Mouse (Mus musculus) activated CD4-positive, CD25-positive, alpha-beta regulatory T cell, adult 9 weeks (primary cell): Measurements from ENCODE around the gene Gpx1. TPM values are rescaled to one million over a fixed set of nuclear protein-coding genes. Genes with fewer than 3 reads are reported as not detected.

ENCODE experiments used
- polyA plus RNA-seq: library from polyadenylated mRNA; unstranded; fragments of 100-300 nt; shearing (Covaris generic); gene quantifications from one replicate; pipeline ENCODE4 v1.2.1, GENCODE M21; 2017

The Gpx1 gene
- 741 TPM for polyA plus RNA-seq

GRCm38 (mm10) chr9:108338886-108339781 is at the start of gene Gpx1:
Gene Gpx1, plus strand, starts transcription at chr9:108338903.

GRCm38 (mm10) chr9:108290016-108290750 is 48.5 kb upstream of the Gpx1 start, which contains the start of gene Nicn1:
Gene Nicn1, plus strand, starts transcription at chr9:108290429.

GRCm38 (mm10) chr9:108296453-108297355 is 42.0 kb upstream of the Gpx1 start, which contains the start of gene Amt:
Gene Amt, plus strand, starts transcription at chr9:108296853.

GRCm38 (mm10) chr9:108305629-108306520 is 32.8 kb upstream of the Gpx1 start, which contains the start of the genes Rhoa and Tcta:
Gene Rhoa, plus strand, starts transcription at chr9:108306129.
Gene Tcta, minus strand, starts transcription at chr9:108306160.

GRCm38 (mm10) chr9:108347540-108348289 is 9.0 kb downstream of the Gpx1 start, which contains the start of gene Usp4:
Gene Usp4, plus strand, starts transcription at chr9:108347853.

Other genes with a start within 250 kb of the Gpx1 start
- gene Apeh, start 244.3 kb upstream of the Gpx1 start, polyA plus RNA-seq: 140 TPM
- 0.81 TPM for gene Bsn, start 148.5 kb upstream of the Gpx1 start, polyA plus RNA-seq
- gene Dag1, start 74.9 kb upstream of the Gpx1 start, polyA plus RNA-seq: 6.7 TPM
- gene Nicn1, start 48.5 kb upstream of the Gpx1 start, polyA plus RNA-seq: 2.3 TPM
- gene Amt, start 42.0 kb upstream of the Gpx1 start, polyA plus RNA-seq: 0.56 TPM
- gene Rhoa, start 32.8 kb upstream of the Gpx1 start, polyA plus RNA-seq: 391 TPM
- 17.6 TPM for gene Tcta, start 32.7 kb upstream of the Gpx1 start, polyA plus RNA-seq
- 160 TPM for gene Usp4, start 8.9 kb downstream of the Gpx1 start, polyA plus RNA-seq
- gene 1700102P08Rik, start 53.9 kb downstream of the Gpx1 start, polyA plus RNA-seq: 4.3 TPM
- gene Ccdc36, start 89.6 kb downstream of the Gpx1 start, polyA plus RNA-seq: not detected
- not detected for gene BC048562, start 97.6 kb downstream of the Gpx1 start, polyA plus RNA-seq
- 54.7 TPM for gene Ccdc71, start 121.6 kb downstream of the Gpx1 start, polyA plus RNA-seq
- 5.2 TPM for gene Klhdc8b, start 122.7 kb downstream of the Gpx1 start, polyA plus RNA-seq
- 0.20 TPM for gene Lamb2, start 140.8 kb downstream of the Gpx1 start, polyA plus RNA-seq
- 169 TPM for gene Usp19, start 151.7 kb downstream of the Gpx1 start, polyA plus RNA-seq
- gene Qars, start 168.8 kb downstream of the Gpx1 start, polyA plus RNA-seq: 111 TPM
- gene Qrich1, start 177.9 kb downstream of the Gpx1 start, polyA plus RNA-seq: 148 TPM
- 103 TPM for gene Impdh2, start 221.4 kb downstream of the Gpx1 start, polyA plus RNA-seq
- 79.9 TPM for gene Ndufaf3, start 228.5 kb downstream of the Gpx1 start, polyA plus RNA-seq
- 158 TPM for gene Dalrd3, start 231.0 kb downstream of the Gpx1 start, polyA plus RNA-seq
- 99.9 TPM for gene Wdr6, start 239.8 kb downstream of the Gpx1 start, polyA plus RNA-seq